Mouse (Mus musculus) yolk sac, embryonic 10.5 days (tissue): Measurements from ENCODE around the gene Agbl1.
A peak's percentile ranks its signal among the peaks of the same experiment; 100 is the strongest.

Source experiments
- DNase-seq: peaks from one replicate; pipeline ENCODE4 v3.0.0-alpha.2; 2017; ENCODE audit warnings: low spot score

The Agbl1 gene

GRCm38 (mm10) chr7:76392296-76392940, 162.7 kb downstream of the Agbl1 start:
- DNase-seq = peak; percentile 7

GRCm38 (mm10) chr7:76392941-76393817, 163.5 kb downstream of the Agbl1 start:
- peak; percentile 23 for DNase-seq

- no peak for DNase-seq
Observed at GRCm38 (mm10) chr7:76407930-76408557, 178.4 kb downstream of the Agbl1 start.

GRCm38 (mm10) chr7:76409020-76409419, 179.3 kb downstream of the Agbl1 start:
- DNase-seq = no peak

GRCm38 (mm10) chr7:76410403-76411180, 180.9 kb downstream of the Agbl1 start:
- DNase-seq = no peak

- no peak for DNase-seq
Observed at GRCm38 (mm10) chr7:76411933-76412587, 182.4 kb downstream of the Agbl1 start.

GRCm38 (mm10) chr7:76416084-76416597, 186.5 kb downstream of the Agbl1 start:
- no peak for DNase-seq

- DNase-seq = no peak
Observed at GRCm38 (mm10) chr7:76438581-76438980, 208.9 kb downstream of the Agbl1 start.

GRCm38 (mm10) chr7:76438988-76439387, 209.3 kb downstream of the Agbl1 start:
- no peak for DNase-seq

- DNase-seq = no peak
Observed at GRCm38 (mm10) chr7:76462361-76463001, 232.8 kb downstream of the Agbl1 start.

- no peak for DNase-seq
Observed at GRCm38 (mm10) chr7:76466427-76466826, 236.7 kb downstream of the Agbl1 start.

- DNase-seq = no peak
Observed at GRCm38 (mm10) chr7:76474233-76474632, 244.5 kb downstream of the Agbl1 start.

- DNase-seq = no peak
Observed at GRCm38 (mm10) chr7:76485546-76485945, 255.9 kb downstream of the Agbl1 start.

GRCm38 (mm10) chr7:76487519-76487918, 257.8 kb downstream of the Agbl1 start:
- no peak for DNase-seq

GRCm38 (mm10) chr7:76524291-76524690, 294.6 kb downstream of the Agbl1 start:
- DNase-seq = no peak

- no peak for DNase-seq
Observed at GRCm38 (mm10) chr7:76546456-76546855, 316.8 kb downstream of the Agbl1 start.

GRCm38 (mm10) chr7:76547313-76547712, 317.6 kb downstream of the Agbl1 start:
- no peak for DNase-seq

- no peak for DNase-seq
Observed at GRCm38 (mm10) chr7:76551860-76552259, 322.2 kb downstream of the Agbl1 start.

- no peak for DNase-seq
Observed at GRCm38 (mm10) chr7:76560564-76561258, 331.0 kb downstream of the Agbl1 start.

GRCm38 (mm10) chr7:76562506-76562905, 332.8 kb downstream of the Agbl1 start:
- no peak for DNase-seq
